Mouse (Mus musculus) cortical plate, adult 2 months (tissue): ENCODE results near the gene Gabrb1. TPM values are rescaled to one million over a fixed set of nuclear protein-coding genes. Genes with fewer than 3 reads are reported as not detected.

ENCODE experiments used
- H3K27ac ChIP-seq: fragments of 200-500 bp; 2 replicates; pipeline ENCODE4 v1.5.1; 2012; ENCODE audit warnings: low read length, control low read depth, inconsistent platforms; ENCODE audit not compliant: insufficient read depth
- H3K4me1 ChIP-seq: fragments of 200-500 bp; 2 replicates; pipeline ENCODE4 v1.6.1; 2011; ENCODE audit warnings: low read length; ENCODE audit not compliant: control insufficient read depth, insufficient read depth
- H3K4me3 ChIP-seq: fragments of 200-500 bp; 2 replicates; pipeline ENCODE4 v1.5.1; 2011; ENCODE audit warnings: mild to moderate bottlenecking, low read length, control low read depth; ENCODE audit not compliant: insufficient read depth
- CTCF ChIP-seq: fragments of 200-500 bp; IDR thresholded peaks from 2 replicates; pipeline ENCODE4 v1.5.1; 2011; ENCODE audit warnings: mild to moderate bottlenecking, control low read depth, low read length; ENCODE audit not compliant: insufficient read depth; ENCODE audit errors: extremely low read depth
- POLR2A ChIP-seq: fragments of 200-500 bp; IDR thresholded peaks from 2 replicates; pipeline ENCODE4 v1.6.1; 2011; ENCODE audit warnings: mild to moderate bottlenecking, low read length, control low read depth; ENCODE audit not compliant: insufficient read depth; ENCODE audit errors: extremely low read depth
- polyA plus RNA-seq: library from polyadenylated mRNA; depleted of rRNA; stranded (reverse); fragments of >200 nt; gene quantifications from 2 replicates; pipeline ENCODE4 v1.2.3, GENCODE M21; 2012

Gabrb1 gene
- polyA plus RNA-seq, 1 experiment = 19.9 TPM

GRCm38 (mm10) chr5:71665593-71665992 is 7.7 kb downstream of the Gabrb1 start:
- Histone ChIP-seq H3K4me3 (no peak overlapping the region), H3K27ac (no peak overlapping the region), H3K4me1 (no peaks in the 10 kb centered on the region)
- TF ChIP-seq POLR2A (no peak), CTCF (no peak)

GRCm38 (mm10) chr5:71699696-71700467 is 42.0 kb downstream of the Gabrb1 start:
- Histone ChIP-seq H3K27ac (0 out of 2 replicates have a peak overlapping the region, but pooled peaks have one; percentile 7), H3K4me1 (no peaks in the 10 kb centered on the region), H3K4me3 (peak overlapping the region; percentile 82)
- TF ChIP-seq CTCF (no peak), POLR2A (peak; percentile 45; the same call in 1 of the 2 replicates)

DNA sequence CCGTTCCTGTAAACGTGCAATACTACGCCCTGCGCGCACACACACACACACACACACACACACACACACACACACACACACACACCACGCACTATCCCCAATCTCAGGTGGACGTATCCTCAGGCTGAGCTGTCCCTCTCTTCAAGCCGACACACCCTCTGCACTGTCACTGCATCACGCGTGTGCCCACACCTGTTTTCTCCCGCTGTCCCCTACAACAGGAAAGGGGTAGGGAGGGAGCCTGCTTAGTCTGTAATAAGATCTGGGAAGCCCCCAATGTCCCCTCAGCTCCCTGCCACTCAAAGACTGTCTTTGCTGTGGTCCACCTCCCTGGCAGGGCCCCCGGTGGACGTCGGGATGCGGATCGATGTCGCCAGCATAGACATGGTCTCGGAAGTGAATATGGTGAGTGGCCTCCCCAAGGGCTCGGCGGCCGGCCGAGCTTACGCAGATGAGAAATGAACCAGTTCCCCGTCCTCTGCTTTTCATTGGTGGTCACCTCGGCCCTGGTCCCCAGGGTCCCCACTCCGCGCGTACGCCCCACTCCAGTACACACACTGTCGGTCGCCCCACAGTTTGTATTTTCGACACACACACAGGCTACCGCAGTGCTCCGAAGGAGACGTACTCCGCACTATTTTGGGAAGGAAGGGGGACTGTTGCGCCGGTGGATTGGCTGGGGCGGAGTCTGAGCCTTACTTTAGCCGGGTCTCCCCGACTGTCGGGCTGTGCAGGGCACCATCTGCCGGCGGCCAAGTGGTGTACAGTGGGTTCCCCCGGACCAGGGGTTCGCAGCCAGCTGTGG is 42.8 kb downstream of the Gabrb1 start:
- H3K27ac ChIP-seq = peak overlapping the region; percentile 7
- H3K4me1 ChIP-seq = no peaks in the 10 kb centered on the region
- peak; percentile 45; the same call in 1 of the 2 replicates for TF ChIP-seq POLR2A
- 0 out of 2 replicates have a peak, but pooled peaks have one; percentile 1 for TF ChIP-seq CTCF
- H3K4me3 ChIP-seq = peak overlapping the region; percentile 82

DNA sequence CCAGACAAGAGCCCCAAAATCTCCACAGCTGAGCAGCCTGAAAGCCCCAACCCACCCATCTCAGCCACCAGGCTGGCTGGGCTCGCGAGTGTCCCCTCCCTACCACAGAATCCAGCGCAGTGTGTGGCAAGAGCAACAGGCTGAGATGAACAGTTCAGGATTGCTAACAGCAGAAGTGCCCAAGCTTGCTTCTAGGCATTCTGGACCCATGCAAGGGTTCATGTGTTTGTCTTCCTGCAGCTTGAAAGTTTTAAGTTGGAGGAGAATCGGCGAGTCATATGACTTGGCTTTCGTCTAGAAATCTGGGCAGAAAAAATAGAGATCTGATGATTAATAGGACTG is 43.3 kb downstream of the Gabrb1 start:
- Histone ChIP-seq H3K4me3 (peak overlapping the region; percentile 82), H3K4me1 (no peaks in the 10 kb centered on the region), H3K27ac (peak overlapping the region; percentile 7)
- TF ChIP-seq POLR2A = no peak
- no peak for TF ChIP-seq CTCF

- no peaks in the 10 kb centered on the region; the same call in 1 of the 2 replicates for H3K4me1 ChIP-seq
- TF ChIP-seq CTCF = no peak
- no peak for TF ChIP-seq POLR2A
- peak overlapping the region; percentile 28; the same call in 1 of the 2 replicates for H3K27ac ChIP-seq
- H3K4me3 ChIP-seq = no peak overlapping the region
These were observed 75.2 kb downstream of the Gabrb1 start for GRCm38 (mm10) chr5:71732931-71733792.

DNA sequence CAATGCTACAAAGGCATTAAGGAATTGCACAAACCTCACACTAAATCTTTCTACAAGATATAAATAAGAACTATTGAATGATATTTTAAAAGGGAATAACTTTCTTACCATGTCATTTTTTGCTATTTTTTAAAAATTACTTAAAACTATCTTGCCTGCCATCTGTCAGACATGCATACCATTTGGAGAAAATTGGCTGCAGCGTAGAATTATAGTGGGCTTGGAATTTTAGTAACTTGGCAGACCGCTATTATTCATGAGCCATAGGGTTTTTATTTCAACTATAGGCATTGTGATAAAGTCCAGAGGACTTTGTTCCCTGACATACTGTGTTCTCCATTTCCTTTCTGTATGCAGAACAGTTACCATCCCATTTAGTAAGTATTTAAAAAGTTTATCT is 89.5 kb downstream of the Gabrb1 start:
- TF ChIP-seq POLR2A (no peak), CTCF (no peak)
- Histone ChIP-seq H3K4me1 (no peaks in the 10 kb centered on the region; the same call in 1 of the 2 replicates), H3K4me3 (no peak overlapping the region), H3K27ac (no peak overlapping the region)

DNA sequence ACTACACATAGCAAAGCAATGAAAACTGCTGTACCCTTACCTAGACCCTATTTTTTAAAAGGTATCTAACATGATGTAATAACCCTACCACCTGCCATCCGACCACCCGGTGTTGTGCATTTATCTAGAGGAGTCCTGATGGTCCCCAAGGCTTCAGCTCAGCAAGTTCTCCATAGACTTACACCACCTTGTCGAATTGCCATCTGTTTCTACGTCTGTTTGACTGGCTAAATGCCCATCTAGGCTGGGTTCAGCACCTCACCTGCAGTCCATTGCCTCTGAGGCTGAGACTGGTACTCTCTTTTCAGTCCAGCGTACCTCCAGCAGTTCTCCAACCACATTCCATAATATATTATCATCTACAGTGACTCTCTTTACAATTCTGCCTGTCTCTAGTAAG is 96.1 kb downstream of the Gabrb1 start:
- no peaks in the 10 kb centered on the region for H3K4me1 ChIP-seq
- no peak overlapping the region for H3K4me3 ChIP-seq
- no peak for TF ChIP-seq POLR2A
- no peak for TF ChIP-seq CTCF
- H3K27ac ChIP-seq = no peak overlapping the region

DNA sequence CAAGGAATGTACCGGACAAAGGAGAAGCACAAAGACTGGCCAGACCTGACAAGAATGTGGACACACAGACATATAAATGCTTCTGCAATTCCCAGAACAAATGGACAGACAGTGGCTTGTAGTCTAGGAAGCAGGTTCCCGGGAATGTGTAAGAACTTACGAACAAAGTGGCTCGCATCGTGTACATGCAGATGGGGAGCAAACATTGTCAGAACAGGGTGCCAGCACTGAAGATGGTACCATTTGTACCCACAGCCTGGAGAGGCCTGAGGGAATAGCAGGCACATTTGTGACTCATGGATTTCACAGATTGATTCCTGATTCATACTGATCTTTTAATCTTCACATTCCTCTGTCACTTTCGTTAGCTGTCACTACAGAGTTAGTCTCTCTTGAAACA is 103.2 kb downstream of the Gabrb1 start:
- Histone ChIP-seq H3K27ac (no peak overlapping the region), H3K4me1 (no peaks in the 10 kb centered on the region), H3K4me3 (no peak overlapping the region)
- TF ChIP-seq POLR2A (no peak), CTCF (no peak)

- no peaks in the 10 kb centered on the region for H3K4me1 ChIP-seq
- H3K4me3 ChIP-seq = no peak overlapping the region
- no peak for TF ChIP-seq CTCF
- TF ChIP-seq POLR2A = no peak
- H3K27ac ChIP-seq = no peak overlapping the region
These were observed 123.7 kb downstream of the Gabrb1 start for GRCm38 (mm10) chr5:71781514-71782179.
